Mouse (Mus musculus) retina, postnatal 7 days (tissue): ENCODE measurements around the gene Slc5a1.

Experiments
- DNase-seq: peaks from one replicate; pipeline ENCODE4 v3.0.0-alpha.2; 2012; ENCODE audit warnings: low read depth, low spot score

The Slc5a1 gene

DNA sequence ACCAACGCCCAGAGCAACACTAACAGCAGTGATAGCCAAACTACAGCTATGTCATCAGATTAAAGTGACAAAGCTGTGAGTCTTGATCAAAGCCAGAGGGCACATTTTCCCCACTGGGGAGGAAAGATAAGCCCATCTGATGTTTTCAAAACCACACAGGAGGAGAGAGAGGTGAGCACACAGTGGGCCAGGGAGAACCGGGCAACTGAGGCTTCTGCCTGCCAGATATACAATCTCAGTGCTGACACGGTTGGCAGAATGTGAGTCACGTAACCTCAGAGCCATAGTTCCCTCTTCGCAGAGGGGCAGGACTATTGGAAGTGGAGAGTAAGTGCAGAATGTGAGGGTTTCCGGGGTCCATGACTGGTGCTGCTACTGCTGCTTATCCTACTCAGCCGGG is 89.5 kb downstream of the Slc5a1 start:
- no peak for DNase-seq

DNA sequence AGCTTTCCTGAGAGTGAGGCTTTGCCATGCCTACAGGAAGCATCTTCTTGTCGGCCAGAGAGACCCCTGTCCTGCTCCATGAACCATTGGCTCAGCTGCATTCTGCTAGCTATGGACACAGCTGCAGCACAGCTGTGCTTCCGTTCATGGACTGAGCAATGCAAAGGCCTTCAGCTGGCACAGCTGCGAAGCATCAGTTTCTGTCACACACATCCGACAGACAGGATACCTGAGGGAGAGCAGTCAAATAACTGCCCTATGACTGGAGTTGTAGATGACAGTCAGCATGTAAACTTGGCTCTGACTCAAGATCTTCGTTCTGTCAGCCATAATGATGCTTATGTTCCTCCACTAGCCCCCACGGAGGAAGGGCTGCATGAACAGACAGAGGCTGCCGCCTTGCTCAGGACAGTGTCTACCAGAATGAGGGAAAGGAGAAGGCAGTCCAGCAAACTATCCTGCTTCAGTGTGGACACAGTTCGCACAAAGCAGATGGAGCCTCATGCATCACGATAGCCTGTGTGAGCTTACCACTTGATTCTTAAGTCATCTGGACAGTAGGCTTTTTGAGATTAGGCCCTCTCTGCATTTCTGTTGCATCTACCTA is 91.3 kb downstream of the Slc5a1 start:
- DNase-seq = no peak

DNA sequence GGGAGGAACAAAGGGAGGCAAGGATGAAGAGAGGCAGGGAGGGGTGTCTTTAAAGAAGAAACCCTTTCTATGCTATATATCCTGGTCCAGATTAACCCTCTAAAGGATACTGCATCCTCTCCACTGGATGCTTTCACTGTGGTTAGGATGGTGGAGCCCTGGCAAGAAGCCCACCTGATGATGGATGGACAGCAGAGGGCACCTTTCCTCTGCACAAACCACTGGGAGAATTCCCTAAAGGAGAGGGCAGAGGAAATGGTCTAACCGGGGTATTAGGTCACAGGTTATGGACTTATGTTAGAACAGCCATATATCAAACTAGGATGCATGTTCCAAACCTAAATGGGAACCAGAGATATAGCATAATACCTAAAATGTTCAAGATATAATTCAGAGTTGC is 96.1 kb downstream of the Slc5a1 start:
- no peak for DNase-seq

DNA sequence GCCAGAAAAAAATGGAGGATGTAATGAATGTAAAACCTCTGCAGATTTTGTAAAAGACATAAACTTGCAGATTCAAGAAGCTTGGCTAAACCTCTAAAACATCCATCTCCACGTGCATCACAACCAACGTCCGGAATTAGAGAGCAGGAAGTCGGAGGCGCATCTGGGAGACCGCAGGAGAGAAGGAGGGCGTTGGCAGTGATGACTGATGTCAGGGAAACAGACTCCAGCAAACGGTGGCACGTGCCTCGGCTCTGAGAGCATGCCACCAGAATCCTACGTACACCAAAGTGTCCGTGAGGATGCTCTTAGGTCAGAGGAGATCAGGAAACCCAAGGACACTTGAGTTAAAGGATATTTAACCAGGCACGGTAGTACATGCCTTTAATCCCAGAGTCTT is 97.7 kb downstream of the Slc5a1 start:
- DNase-seq = no peak

DNA sequence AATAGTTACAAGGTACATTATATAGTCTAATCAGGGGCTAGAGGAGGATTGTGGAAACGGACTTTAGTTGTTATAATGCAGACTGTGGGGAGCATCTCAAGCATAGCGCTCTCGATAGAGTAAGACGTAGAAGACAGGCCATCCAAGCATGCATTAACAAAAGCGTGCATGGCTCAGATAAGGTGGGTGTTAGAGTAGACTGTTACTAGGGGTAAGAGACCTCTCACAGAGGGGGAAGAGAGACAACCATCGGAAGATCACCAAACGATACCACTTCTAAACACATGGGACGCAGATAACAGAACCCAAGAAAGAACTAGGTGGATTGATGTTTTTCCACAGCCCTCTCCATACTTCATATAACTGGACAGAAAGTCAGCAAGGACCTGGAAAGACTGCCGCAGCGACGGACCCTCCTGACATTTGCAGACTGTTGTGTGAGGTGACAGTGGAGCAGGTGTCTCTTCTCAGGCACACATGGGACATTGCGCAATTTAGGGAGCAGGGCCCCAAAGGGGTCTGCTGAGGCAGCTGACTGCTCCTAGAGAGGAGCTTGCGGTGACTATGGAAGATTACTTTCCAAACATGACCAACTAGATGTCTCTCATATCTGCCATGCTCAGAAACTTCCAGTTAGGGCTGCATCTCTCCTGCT is 98.6 kb downstream of the Slc5a1 start:
- DNase-seq = no peak

DNA sequence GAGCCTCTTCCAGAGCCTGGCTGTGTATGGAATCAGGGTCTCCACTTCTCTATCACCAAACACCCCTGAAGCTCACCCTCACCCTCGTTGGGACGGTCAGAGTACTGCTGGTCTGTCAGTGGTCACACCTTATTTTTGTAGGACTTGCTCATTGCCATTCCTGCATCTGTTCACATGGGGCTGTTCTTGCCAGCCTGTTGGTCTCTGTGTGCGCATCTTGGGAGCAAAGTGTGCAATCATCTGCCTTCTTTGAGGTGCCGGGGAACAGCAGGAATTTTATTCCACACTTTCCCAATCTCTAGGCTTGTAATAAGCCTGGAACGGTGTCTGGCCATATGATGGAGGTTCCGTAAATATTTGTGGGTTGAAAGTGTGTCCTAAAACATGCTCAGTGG is 99.1 kb downstream of the Slc5a1 start:
- no peak for DNase-seq

DNA sequence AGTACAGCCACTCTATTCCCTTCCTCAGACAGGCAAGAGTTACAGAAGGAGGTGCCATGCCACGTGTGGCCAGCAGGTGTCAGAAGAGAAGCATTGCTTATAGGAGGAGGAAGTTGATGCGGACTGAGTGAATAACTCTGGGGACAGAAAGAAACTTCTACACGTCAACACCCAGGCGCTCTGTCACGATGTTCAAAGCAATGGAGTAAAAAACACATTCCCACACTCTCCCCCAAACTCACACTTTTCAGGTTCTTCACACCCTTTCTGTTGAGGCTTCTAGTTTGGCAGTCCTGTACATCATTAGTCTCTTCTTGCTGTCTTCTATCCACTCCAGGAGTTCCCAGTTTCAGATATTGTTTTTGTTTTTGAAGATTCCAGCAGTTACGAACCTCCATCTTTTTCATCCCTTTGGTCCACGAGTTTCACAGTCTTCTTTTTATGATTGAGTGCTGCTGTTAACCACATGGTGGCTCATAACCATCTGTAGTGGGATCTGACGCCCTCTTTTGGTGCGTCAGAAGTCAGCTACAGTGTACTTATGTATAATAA is 99.7 kb downstream of the Slc5a1 start:
- DNase-seq = peak; percentile 69

DNA sequence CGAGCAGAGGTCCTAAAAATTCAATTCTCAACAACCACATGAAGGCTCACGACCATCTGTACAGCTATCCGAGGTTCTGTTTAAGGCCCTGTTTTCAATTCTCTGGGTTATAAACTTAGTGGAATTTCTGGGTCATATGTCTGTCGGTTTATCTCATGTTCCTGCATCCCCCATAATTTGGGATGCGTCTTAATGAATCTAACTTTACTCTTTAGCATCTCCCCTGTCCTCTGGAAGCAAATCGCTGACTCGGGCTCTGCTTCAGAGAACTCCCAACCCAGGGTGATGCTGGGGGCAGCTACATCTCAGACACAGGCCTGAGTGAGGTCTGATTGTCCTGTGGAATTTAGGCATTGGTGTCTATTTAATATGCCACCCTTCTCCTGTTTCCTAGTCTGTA is 100.3 kb downstream of the Slc5a1 start:
- no peak for DNase-seq

DNA sequence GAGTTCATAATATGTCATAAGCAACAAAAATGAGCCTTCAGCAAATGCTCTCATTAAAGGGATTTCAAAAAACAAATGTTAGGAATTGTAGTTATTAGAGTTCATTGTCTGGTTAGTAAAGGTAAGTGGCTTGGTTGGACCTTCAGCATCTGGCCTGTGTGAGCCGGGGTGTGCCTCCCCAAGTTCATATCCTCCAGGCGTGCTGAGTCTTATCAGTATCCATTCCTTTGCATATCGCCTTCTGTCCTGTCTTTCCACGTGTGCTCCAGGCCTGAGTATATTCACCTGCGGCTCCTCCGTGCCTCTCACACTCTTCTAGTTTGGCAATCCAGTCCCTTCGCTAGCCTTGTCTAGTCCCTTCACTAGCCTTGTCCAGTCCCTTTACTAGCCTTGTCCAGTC is 102.3 kb downstream of the Slc5a1 start:
- DNase-seq = no peak

DNA sequence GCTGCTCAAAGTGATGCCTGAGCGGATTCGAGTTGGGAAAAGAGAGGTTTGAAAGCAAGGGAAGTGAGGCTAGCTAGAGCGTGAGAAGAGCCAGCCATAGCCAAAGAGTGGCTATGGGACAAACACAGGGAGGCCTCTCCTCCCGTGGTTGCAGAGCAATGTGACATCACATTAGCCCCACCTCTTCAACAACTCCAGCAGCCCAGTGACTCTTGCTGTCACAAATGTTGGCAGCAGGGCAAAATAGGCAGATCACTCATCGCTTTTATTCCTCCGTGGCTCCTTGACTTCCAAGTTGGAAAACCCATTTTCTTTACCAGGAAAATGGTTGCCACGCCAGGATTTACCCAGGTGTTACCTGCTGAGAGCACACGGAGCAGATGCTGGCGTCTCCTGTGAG is 103.1 kb downstream of the Slc5a1 start:
- DNase-seq = no peak

DNA sequence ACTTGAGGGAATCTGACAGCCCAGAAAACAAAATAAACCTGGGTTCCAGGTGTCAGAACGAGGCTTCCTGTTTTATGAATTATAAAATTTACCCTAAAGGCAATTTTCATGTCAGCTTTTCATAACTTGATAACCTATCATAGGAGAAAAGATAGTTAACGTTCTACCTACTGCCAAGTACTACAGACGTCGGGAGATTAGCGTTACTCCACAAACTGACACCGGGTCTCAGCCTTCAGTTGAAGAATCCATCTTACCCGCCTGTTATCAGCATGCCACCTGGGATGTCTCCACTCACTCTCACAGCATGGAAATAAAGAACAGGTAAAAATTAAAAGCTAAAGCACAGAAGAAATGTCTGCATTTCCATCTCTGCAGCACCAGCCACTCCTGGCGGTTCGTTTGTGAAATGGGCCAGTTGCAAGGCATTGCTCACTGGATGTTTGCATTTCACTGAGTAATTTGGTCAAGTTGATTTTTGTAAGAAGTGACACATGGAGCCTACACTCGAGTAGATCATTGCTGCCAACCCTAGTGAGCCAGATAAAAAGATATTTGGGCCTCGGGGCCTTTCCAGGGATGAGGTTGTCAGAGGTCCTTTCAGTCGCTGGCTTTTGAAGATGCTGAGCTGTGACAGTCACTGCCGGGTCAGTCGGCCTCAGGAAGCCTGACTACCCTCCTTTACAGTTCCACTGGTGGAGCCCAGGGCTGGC is 104.7 kb downstream of the Slc5a1 start:
- no peak for DNase-seq

DNA sequence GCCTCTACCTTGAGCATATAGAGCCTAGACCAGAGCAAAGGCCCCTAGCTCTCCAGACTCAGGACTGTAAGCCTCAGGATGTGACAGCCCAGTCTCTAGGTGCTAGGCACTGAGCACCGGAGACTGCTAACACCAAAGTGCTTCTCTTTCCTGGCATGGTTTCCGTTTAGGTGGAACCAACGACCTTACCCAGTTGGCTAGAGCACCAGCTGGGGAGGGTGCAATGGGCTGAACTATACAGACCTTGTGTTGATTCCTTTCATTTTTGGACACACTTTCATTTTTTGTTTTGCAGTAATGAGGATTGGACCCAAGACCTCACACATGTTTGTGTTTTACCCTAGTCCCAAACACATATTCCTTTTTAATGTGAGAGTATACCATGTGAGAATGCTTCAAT is 106.5 kb downstream of the Slc5a1 start:
- DNase-seq = no peak

DNA sequence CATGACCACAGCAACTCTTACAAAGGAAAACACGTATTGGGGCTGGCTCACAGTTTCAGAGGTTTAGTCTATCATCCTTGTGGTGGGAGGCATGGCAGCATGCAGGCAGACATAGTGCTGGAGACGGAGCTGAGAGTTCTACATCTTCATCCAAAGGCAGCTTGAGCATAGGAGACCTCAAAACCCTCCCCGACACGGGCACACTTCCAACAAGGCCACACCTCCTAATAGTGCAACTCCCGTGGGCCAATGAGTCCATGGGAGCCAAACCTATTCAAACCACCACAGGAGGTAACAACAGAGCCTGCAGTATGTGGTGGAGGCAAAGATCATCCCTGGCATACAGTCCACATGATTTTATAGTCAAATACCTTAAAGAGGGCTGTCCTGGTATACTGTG is 107.2 kb downstream of the Slc5a1 start:
- no peak for DNase-seq
